Mouse (Mus musculus) embryonic facial prominence, embryonic 12.5 days (tissue): Measurements from ENCODE around the gene Extl1. TPM values are rescaled to one million over a fixed set of nuclear protein-coding genes. Genes with fewer than 3 reads are reported as not detected.
A peak's percentile ranks its signal among the peaks of the same experiment; 100 is the strongest.

Experiments
- ATAC-seq: fragments of 200-750 bp; cut with Nextera tagmentation; 2 replicates; pipeline ENCODE4 v1.8.0; 2017; ENCODE audit not compliant: insufficient number of reproducible peaks, insufficient read depth, low FRiP score, low TSS enrichment
- H3K27ac ChIP-seq: fragments of 300-500 bp; sonication (generic); 2 replicates; pipeline ENCODE4 v1.5.1; 2016; ENCODE audit warnings: mild to moderate bottlenecking
- H3K27me3 ChIP-seq: fragments of 300-500 bp; sonication (generic); 2 replicates; pipeline ENCODE4 v1.6.1; 2016; ENCODE audit warnings: mild to moderate bottlenecking, moderate library complexity
- H3K36me3 ChIP-seq: fragments of 300-500 bp; sonication (generic); 2 replicates; pipeline ENCODE4 v1.6.1; 2016; ENCODE audit warnings: mild to moderate bottlenecking
- H3K4me1 ChIP-seq: fragments of 300-500 bp; sonication (generic); 2 replicates; pipeline ENCODE4 v1.6.1; 2016
- H3K4me2 ChIP-seq: fragments of 300-500 bp; sonication (generic); replicated peaks from 2 replicates; pipeline ENCODE4 v1.6.1; 2016; ENCODE audit warnings: mild to moderate bottlenecking, moderate library complexity
- H3K4me3 ChIP-seq: fragments of 300-500 bp; sonication (generic); 2 replicates; pipeline ENCODE4 v1.5.1; 2016; ENCODE audit warnings: mild to moderate bottlenecking
- H3K9ac ChIP-seq: fragments of 300-500 bp; sonication (generic); 2 replicates; pipeline ENCODE4 v1.6.1; 2016; ENCODE audit warnings: mild to moderate bottlenecking, moderate library complexity
- H3K9me3 ChIP-seq: fragments of 300-500 bp; sonication (generic); 2 replicates; pipeline ENCODE4 v1.6.1; 2016; ENCODE audit warnings: mild to moderate bottlenecking, moderate library complexity
- whole genome bisulfite sequencing: fragments of 180-500 bp; shearing (Covaris S2); methylation state at CpG from one replicate; pipeline ENCODE4 v1.1.7; 2016; 5-methylcytosine and 5-hydroxymethylcytosine counted together
- polyA plus RNA-seq: library from polyadenylated mRNA; unstranded; fragments of >200 nt; fragmentation: Nextera tagmentation; extraction: Ambion mirVana; gene quantifications from 2 replicates; pipeline ENCODE4 v1.2.1, GENCODE M21; 2016

Extl1 gene
- polyA plus RNA-seq, 1 experiment from 2014 or later: 2.1 TPM

DNA sequence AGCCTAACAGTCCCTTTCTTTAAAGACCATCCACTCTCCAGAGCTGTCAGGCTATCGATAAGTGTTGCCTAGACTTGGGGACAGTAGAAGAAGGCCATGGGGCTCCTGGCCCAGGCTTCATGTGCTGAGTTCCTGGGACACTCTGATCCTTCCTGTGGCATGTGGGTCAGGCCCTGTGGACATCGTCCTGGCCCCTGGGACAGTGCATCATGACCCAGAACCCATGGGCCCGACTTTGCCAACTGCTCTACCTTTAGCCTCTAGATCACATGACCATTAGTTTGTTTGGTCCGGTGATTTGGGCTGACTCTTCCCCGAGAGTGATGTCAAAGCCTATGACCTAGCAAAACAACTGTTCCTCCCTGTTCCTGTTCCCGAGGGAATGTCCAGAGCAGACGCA lies 73.5 kb downstream of the Extl1 start:
- no peak overlapping the region for H3K9ac ChIP-seq
- H3K27ac ChIP-seq: no peak overlapping the region
- H3K27me3 ChIP-seq: no peaks in the 10 kb centered on the region
- no peaks in the 10 kb centered on the region for H3K9me3 ChIP-seq
- no peak overlapping the region for H3K4me2 ChIP-seq
- no peak for ATAC-seq
- peaks cover 19% of the 10 kb centered on the region for H3K4me1 ChIP-seq
- H3K4me3 ChIP-seq: no peak overlapping the region
- 84% methylated on average over 7 of the region's 7 CpGs for WGBS
- H3K36me3 ChIP-seq: no peaks in the 10 kb centered on the region

DNA sequence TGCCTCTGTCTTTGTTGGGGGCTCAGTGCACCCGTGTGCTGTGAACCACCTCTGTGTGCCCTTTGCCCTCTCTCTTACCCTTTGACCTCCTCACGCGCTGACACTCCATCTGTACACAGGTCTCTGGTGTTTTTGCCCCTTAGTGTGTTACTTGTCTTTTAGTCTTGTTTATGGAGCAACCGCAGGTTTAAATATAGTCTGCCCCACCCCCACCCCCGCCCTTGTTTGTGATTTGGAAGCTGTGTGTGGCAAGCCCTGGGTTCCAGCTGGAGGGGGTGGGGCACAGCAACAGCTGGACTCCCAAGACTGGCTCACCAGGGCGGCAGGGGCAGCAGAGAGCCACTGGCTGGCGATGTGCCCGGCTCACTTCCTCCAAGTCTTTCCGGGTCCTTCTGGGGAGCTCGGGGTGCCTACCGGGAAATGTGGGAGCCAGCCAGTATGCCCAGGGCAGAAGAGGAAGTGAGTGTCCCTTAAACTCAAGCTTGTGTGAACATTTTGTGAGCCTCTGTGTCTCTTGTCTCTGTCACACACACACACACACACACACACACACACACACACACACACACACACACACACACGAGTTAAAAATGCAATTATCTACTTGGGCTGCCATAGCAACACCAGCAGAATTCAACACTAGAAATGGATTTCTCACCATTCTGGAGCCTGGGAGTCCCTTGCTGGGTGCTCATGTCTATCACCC lies 76.1 kb downstream of the Extl1 start:
- Histone ChIP-seq H3K4me3 (no peak overlapping the region), H3K27ac (no peak overlapping the region), H3K27me3 (no peaks in the 10 kb centered on the region), H3K9me3 (no peaks in the 10 kb centered on the region), H3K4me1 (peaks cover 10% of the 10 kb centered on the region), H3K4me2 (peak overlapping the region; percentile 32), H3K36me3 (no peaks in the 10 kb centered on the region), H3K9ac (no peak overlapping the region)
- no peak for ATAC-seq
- WGBS: 18% methylated on average over 12 of the region's 12 CpGs

DNA sequence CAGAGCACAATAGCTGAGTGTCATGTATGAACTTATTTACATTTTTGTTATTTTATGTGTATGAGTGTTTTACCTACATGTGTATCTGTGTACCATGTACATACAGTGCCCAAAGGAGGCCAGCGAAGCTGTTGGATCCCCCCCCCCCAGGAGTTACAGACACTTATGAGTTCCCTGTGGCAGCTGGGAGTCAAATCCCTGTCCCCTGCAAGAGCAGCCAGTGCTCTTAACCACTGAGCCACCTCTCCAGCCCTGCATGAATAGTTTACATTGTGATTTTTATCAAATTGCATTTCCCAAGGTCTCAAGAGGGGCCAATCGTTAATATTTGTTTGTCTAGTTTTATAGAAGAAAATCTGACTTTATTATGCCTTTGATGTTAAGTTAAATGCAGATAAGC lies 76.7 kb downstream of the Extl1 start:
- Histone ChIP-seq H3K9ac (no peak overlapping the region), H3K4me1 (peaks cover 10% of the 10 kb centered on the region), H3K27ac (no peak overlapping the region), H3K4me3 (no peak overlapping the region), H3K27me3 (no peaks in the 10 kb centered on the region), H3K36me3 (no peaks in the 10 kb centered on the region), H3K4me2 (peak overlapping the region; percentile 32; the same call in 1 of the 2 replicates), H3K9me3 (no peaks in the 10 kb centered on the region)
- 73% methylated on average over 2 of the region's 2 CpGs for WGBS
- no peak for ATAC-seq

Other genes with a start within 250 kb of the Extl1 start
- gene Cep85, start 196.7 kb downstream of the Extl1 start, polyA plus RNA-seq: 32.0 and 34.9 TPM in 2 replicates
- not detected in 2 replicates for gene Gm7534, start 180.8 kb downstream of the Extl1 start, polyA plus RNA-seq
- gene Catsper4, start 156.5 kb downstream of the Extl1 start, polyA plus RNA-seq: 0.15 TPM in 1 of 2 replicates, not detected in the other
- gene Cnksr1, start 145.5 kb downstream of the Extl1 start, polyA plus RNA-seq: 2.1 and 2.5 TPM in 2 replicates
- 1.4 and 1.7 TPM in 2 replicates for gene E130218I03Rik, start 140.2 kb downstream of the Extl1 start, polyA plus RNA-seq
- 19.5 and 19.8 TPM in 2 replicates for gene Zfp593, start 138.3 kb downstream of the Extl1 start, polyA plus RNA-seq
- gene Gm30191, start 136.9 kb downstream of the Extl1 start, polyA plus RNA-seq: not detected in 2 replicates
- 6.3 and 6.4 TPM in 2 replicates for gene Grrp1, start 129.7 kb downstream of the Extl1 start, polyA plus RNA-seq
- gene Pdik1l, start 96.0 kb downstream of the Extl1 start, polyA plus RNA-seq: 22.6 and 24.8 TPM in 2 replicates
- 1.2 and 2.6 TPM in 2 replicates for gene Trim63, start 68.7 kb downstream of the Extl1 start, polyA plus RNA-seq
- 0.05 and 0.20 TPM in 2 replicates for gene Slc30a2, start 40.7 kb downstream of the Extl1 start, polyA plus RNA-seq
- 11.2 and 11.7 TPM in 2 replicates for gene Pafah2, start 12.5 kb upstream of the Extl1 start, polyA plus RNA-seq
- 2,563 and 2,644 TPM in 2 replicates for gene Stmn1, start 84.5 kb upstream of the Extl1 start, polyA plus RNA-seq
- 3.3 and 3.4 TPM in 2 replicates for gene Paqr7, start 112.8 kb upstream of the Extl1 start, polyA plus RNA-seq
- 11.6 and 13.1 TPM in 2 replicates for gene Aunip, start 127.1 kb upstream of the Extl1 start, polyA plus RNA-seq
- gene Mtfr1l, start 151.5 kb upstream of the Extl1 start, polyA plus RNA-seq: 135 and 139 TPM in 2 replicates
- 27.3 and 49.1 TPM in 2 replicates for gene Selenon, start 168.3 kb upstream of the Extl1 start, polyA plus RNA-seq